Mouse (Mus musculus): ENCODE data around the gene Cacng6. TPM values are rescaled to one million over a fixed set of nuclear protein-coding genes. Genes with fewer than 3 reads are reported as not detected.

The Cacng6 gene
- polyA plus RNA-seq (2016; fragmentation: Nextera tagmentation; extraction: Ambion mirVana) = 9.6 and 23.7 TPM in 2 replicates

DNA sequence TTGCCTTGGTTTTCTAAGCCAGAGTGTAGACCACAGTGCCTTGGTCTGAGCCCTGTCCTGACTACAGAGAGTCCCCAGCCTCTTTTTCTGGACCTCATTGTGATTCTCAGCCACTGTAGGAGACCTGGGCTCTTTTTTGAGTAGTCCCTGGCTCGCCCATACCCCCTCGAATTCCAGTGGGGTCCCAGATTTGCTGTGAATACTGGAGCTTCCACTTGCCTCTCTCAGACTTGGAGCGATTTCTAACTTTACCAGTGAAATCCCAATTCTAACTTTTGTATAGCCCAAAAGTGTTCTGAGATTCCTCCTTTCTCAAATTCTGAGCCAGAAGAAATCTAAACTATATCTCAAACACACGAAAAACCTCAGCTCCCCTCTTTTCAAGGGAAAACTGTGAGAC is at the start of gene Cacng6:
TSS of gene Cacng6 (plus strand) at position 301 of the 400 bp plus-strand sequence.
- peaks cover 24% of the 10 kb centered on the region for H3K4me1 ChIP-seq
- WGBS = 34% methylated on average over 4 of the region's 4 CpGs
- H3K27ac ChIP-seq = peak within 1 kb of the TSS; percentile 83
- peaks cover 62% of the 10 kb centered on the region for H3K27me3 ChIP-seq (ENCODE audit: insufficient read depth, poor library complexity, severe bottlenecking)
- DNase-seq (ENCODE audit: low spot score) = no peak
- no peaks in the 10 kb centered on the region for H3K36me3 ChIP-seq
- peak within 1 kb of the TSS; percentile 59 for H3K4me3 ChIP-seq
- H3K9me3 ChIP-seq = no peaks in the 10 kb centered on the region

DNA sequence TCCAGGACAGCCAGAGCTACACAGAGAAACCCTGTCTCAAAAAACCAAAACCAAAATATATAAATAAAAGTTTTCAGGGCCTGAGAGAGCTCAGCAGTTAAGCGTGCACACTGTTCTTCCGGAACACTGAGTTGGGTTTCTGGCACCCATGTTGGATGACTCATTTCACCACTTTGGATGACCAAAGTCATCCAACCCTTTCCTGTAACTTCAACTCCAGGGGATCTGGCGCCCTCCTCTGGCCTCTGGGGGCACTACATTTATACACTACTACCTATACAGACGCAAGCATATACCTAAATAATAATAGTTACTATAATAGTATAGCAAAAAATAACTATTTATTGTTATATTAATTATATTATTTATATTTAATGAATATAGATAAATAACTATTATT is 47.2 kb upstream of the Cacng6 start:
- 45% methylated on average over 4 of the region's 4 CpGs for WGBS
- Histone ChIP-seq H3K9me3 (no peaks in the 10 kb centered on the region), H3K36me3 (no peaks in the 10 kb centered on the region), H3K4me1 (no peaks in the 10 kb centered on the region), H3K4me3 (no peak overlapping the region), H3K27me3 (ENCODE audit: insufficient read depth, poor library complexity, severe bottlenecking) (no peaks in the 10 kb centered on the region), H3K27ac (no peak overlapping the region)
- no peak for DNase-seq (ENCODE audit: low spot score)

GRCm38 (mm10) chr7:3382123-3382522 is 41.9 kb upstream of the Cacng6 start:
- no peak overlapping the region for H3K4me3 ChIP-seq
- H3K9me3 ChIP-seq = no peaks in the 10 kb centered on the region
- no peaks in the 10 kb centered on the region for H3K4me1 ChIP-seq
- DNase-seq (ENCODE audit: low spot score) = no peak
- H3K27me3 ChIP-seq (ENCODE audit: insufficient read depth, poor library complexity, severe bottlenecking) = no peaks in the 10 kb centered on the region
- H3K27ac ChIP-seq = no peak overlapping the region
- H3K36me3 ChIP-seq = no peaks in the 10 kb centered on the region
- WGBS = 85% methylated on average over 9 of the region's 9 CpGs

GRCm38 (mm10) chr7:3384807-3385319 is 39.1 kb upstream of the Cacng6 start:
- H3K4me1 ChIP-seq = no peaks in the 10 kb centered on the region
- no peak overlapping the region for H3K4me3 ChIP-seq
- 0 out of 2 replicates have a peak, but pooled peaks cover 4% of the 10 kb centered on the region for H3K27me3 ChIP-seq (ENCODE audit: insufficient read depth, poor library complexity, severe bottlenecking)
- DNase-seq (ENCODE audit: low spot score) = no peak
- 73% methylated on average over 5 of the region's 5 CpGs for WGBS
- H3K36me3 ChIP-seq = no peaks in the 10 kb centered on the region
- H3K9me3 ChIP-seq = no peaks in the 10 kb centered on the region
- no peak overlapping the region for H3K27ac ChIP-seq

GRCm38 (mm10) chr7:3386036-3386730 is 37.8 kb upstream of the Cacng6 start:
- no peaks in the 10 kb centered on the region for H3K9me3 ChIP-seq
- H3K27me3 ChIP-seq (ENCODE audit: insufficient read depth, poor library complexity, severe bottlenecking) = peaks cover 15% of the 10 kb centered on the region; the same call in 1 of the 2 replicates
- no peak overlapping the region for H3K4me3 ChIP-seq
- WGBS = 73% methylated on average over 6 of the region's 6 CpGs
- H3K4me1 ChIP-seq = 0 out of 2 replicates have a peak, but pooled peaks cover 4% of the 10 kb centered on the region
- H3K36me3 ChIP-seq = no peaks in the 10 kb centered on the region
- DNase-seq (ENCODE audit: low spot score) = no peak
- H3K27ac ChIP-seq = no peak overlapping the region

DNA sequence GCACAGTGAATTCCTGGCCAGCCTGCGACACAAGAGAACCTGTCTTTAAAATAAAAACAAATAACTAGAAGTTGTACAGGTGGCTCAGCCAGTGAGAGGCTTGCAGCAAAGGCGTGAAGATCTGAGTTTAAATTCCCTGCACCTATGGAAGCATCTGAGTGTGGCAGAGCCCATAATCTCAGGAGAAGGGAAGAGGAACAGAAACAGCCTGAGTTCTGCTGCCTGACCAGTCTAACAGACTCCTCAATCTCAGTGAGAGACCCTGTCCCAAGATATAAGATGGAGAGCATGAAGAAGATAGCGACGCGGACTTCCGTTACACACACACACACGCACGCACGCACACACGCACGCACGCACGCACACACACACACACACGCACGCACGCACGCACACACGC is 36.2 kb upstream of the Cacng6 start:
- Histone ChIP-seq H3K4me1 (0 out of 2 replicates have a peak, but pooled peaks cover 4% of the 10 kb centered on the region), H3K27me3 (ENCODE audit: insufficient read depth, poor library complexity, severe bottlenecking) (peaks cover 27% of the 10 kb centered on the region; the same call in 1 of the 2 replicates), H3K27ac (no peak overlapping the region), H3K9me3 (no peaks in the 10 kb centered on the region), H3K36me3 (no peaks in the 10 kb centered on the region), H3K4me3 (no peak overlapping the region)
- DNase-seq (ENCODE audit: low spot score) = no peak
- WGBS = 82% methylated on average over 18 of the region's 18 CpGs

GRCm38 (mm10) chr7:3388885-3389284 is 35.1 kb upstream of the Cacng6 start:
- WGBS = 38% methylated on average over 6 of the region's 6 CpGs
- H3K4me1 ChIP-seq = 0 out of 2 replicates have a peak, but pooled peaks cover 4% of the 10 kb centered on the region
- no peak overlapping the region for H3K27ac ChIP-seq
- no peak for DNase-seq (ENCODE audit: low spot score)
- peaks cover 27% of the 10 kb centered on the region; the same call in 1 of the 2 replicates for H3K27me3 ChIP-seq (ENCODE audit: insufficient read depth, poor library complexity, severe bottlenecking)
- H3K36me3 ChIP-seq = no peaks in the 10 kb centered on the region
- H3K9me3 ChIP-seq = no peaks in the 10 kb centered on the region
- no peak overlapping the region for H3K4me3 ChIP-seq

GRCm38 (mm10) chr7:3389444-3390412 is 34.3 kb upstream of the Cacng6 start:
- DNase-seq (ENCODE audit: low spot score) = no peak
- peak overlapping the region; percentile 47 for H3K4me3 ChIP-seq
- 2% methylated on average over 16 of the region's 17 CpGs for WGBS
- H3K27me3 ChIP-seq (ENCODE audit: insufficient read depth, poor library complexity, severe bottlenecking) = peaks cover 27% of the 10 kb centered on the region; the same call in 1 of the 2 replicates
- no peaks in the 10 kb centered on the region for H3K9me3 ChIP-seq
- 0 out of 2 replicates have a peak, but pooled peaks cover 4% of the 10 kb centered on the region for H3K4me1 ChIP-seq
- no peak overlapping the region; the same call in 1 of the 2 replicates for H3K27ac ChIP-seq
- no peaks in the 10 kb centered on the region for H3K36me3 ChIP-seq

DNA sequence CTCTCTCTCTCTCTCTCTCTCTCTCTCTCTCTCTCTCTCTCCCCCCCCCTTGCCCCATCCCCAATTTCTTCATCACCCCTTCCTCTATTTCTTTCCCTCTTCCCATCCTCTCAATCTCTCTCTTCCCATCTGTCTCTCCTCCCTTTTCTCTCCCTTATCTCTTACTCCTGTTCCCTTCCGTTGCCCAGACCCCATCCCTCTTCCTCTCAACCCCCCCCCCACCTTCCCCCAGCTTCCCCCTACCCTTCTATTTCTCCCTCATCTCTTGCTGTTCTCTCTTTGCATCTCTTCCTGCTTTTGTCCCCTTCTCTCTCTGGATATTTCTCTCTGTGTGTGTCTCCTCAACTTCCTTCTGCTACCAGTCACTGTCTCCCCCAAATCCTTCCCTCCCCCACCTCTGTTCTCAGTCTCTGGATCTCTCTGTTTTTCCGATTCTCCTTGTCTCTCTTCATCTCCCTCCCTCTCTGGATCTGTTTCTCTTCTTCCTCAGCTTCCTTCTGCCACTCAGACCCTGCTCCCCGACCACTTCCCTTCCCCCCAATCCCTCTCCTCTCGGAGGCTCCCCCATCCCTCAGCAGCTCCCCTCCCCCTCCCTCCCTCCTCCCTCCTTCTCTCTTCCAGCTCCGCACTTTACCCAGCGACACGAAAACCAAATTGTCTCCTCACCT is 33.4 kb upstream of the Cacng6 start, which contains the start of gene Cacng8:
TSS of gene Cacng8 (plus strand) at position 271 of the 668 bp plus-strand sequence.
- under 1% methylated on average over 7 of the region's 7 CpGs for WGBS
- Histone ChIP-seq H3K4me3 (peak within 1 kb of the TSS; percentile 47), H3K27ac (peak within 1 kb of the TSS; percentile 42; the same call in 1 of the 2 replicates), H3K4me1 (0 out of 2 replicates have a peak, but pooled peaks cover 4% of the 10 kb centered on the region), H3K36me3 (no peaks in the 10 kb centered on the region), H3K9me3 (no peaks in the 10 kb centered on the region), H3K27me3 (ENCODE audit: insufficient read depth, poor library complexity, severe bottlenecking) (peaks cover 27% of the 10 kb centered on the region; the same call in 1 of the 2 replicates)
- no peak for DNase-seq (ENCODE audit: low spot score)

GRCm38 (mm10) chr7:3391081-3391451 is 32.9 kb upstream of the Cacng6 start:
- 0 out of 2 replicates have a peak, but pooled peaks cover 4% of the 10 kb centered on the region for H3K4me1 ChIP-seq
- peak overlapping the region; percentile 47 for H3K4me3 ChIP-seq
- no peak overlapping the region for H3K27ac ChIP-seq
- no peak for DNase-seq (ENCODE audit: low spot score)
- no peaks in the 10 kb centered on the region for H3K36me3 ChIP-seq
- H3K9me3 ChIP-seq = no peaks in the 10 kb centered on the region
- H3K27me3 ChIP-seq (ENCODE audit: insufficient read depth, poor library complexity, severe bottlenecking) = peaks cover 27% of the 10 kb centered on the region; the same call in 1 of the 2 replicates
- WGBS = 4% methylated on average over 12 of the region's 12 CpGs

DNA sequence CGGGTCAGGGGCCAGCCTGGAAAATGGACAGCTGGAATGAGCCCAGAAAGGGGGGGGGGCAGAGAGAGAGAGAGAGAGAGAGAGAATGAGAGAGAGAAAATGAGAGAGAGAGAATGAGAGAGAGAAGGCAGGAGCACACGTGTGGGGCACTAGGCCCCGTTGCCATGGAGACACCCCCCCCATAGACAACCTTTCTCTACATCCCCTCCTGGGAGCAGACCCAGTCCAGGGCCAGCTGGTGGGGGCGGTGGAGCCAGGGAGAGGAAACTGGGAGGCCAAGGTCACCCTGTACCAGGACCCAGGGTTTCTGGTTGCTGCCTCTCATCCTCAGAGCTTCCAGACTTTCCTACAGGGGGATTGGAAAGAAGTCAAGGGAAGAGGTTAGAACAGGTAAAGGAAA is 32.2 kb upstream of the Cacng6 start:
- Histone ChIP-seq H3K9me3 (no peaks in the 10 kb centered on the region), H3K27ac (no peak overlapping the region), H3K36me3 (no peaks in the 10 kb centered on the region), H3K4me3 (no peak overlapping the region), H3K27me3 (ENCODE audit: insufficient read depth, poor library complexity, severe bottlenecking) (peaks cover 27% of the 10 kb centered on the region; the same call in 1 of the 2 replicates), H3K4me1 (0 out of 2 replicates have a peak, but pooled peaks cover 4% of the 10 kb centered on the region)
- 14% methylated on average over 4 of the region's 4 CpGs for WGBS
- DNase-seq (ENCODE audit: low spot score) = no peak

DNA sequence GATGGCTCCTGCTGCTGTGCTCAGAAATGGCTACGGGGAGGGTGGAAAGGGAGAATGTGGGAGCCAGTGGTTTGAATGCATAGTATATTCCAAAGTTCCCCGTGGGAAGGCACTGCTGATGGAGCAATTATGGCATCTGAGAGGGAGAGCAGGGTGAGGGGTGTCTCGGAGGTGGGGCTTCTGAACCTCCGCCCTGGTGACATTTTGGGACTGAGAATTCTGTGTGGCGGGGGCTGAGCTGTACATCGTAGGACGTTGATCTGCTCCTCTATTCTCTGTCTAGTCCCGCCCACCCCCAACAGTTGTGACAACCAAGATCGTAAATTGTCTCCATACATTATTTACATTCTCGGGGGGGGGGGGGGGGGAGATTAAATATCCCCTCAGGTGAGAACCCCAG is 26.6 kb upstream of the Cacng6 start:
- whole genome bisulfite sequencing = 66% methylated on average over 10 of the region's 10 CpGs
- Histone ChIP-seq H3K9me3 (no peaks in the 10 kb centered on the region), H3K36me3 (no peaks in the 10 kb centered on the region), H3K27ac (no peak overlapping the region), H3K27me3 (ENCODE audit: insufficient read depth, poor library complexity, severe bottlenecking) (0 out of 2 replicates have a peak, but pooled peaks cover 4% of the 10 kb centered on the region), H3K4me1 (no peaks in the 10 kb centered on the region), H3K4me3 (no peak overlapping the region)
- no peak for DNase-seq (ENCODE audit: low spot score)

Measured in heart, embryonic 10.5 days (tissue).